15 mouse cellular contexts compared by ENCODE assay signal in genomic region chr11:57127066-57127465, GRCm38 (mm10).
"Had no signal": no experiment of that assay in that cellular context is flagged by ENCODE, and none has a peak within 500 bp of the region (broad histone marks: within the 10 kb centered on the region; RNA-seq: fewer than 3 reads in every experiment).

No protein-coding gene starts in this region.

- H3K27me3 ChIP-seq: neural tube, embryonic 15.5 days had no signal

- H3K36me3 ChIP-seq: limb, embryonic 10.5 days; midbrain, embryonic 10.5 days; neural tube, embryonic 15.5 days had no signal

- H3K4me2 ChIP-seq: neural tube, embryonic 15.5 days had no signal

- DNase-seq: lung, adult 2 months; lung, postnatal 36 days; midbrain, embryonic 14.5 days; right cerebral cortex, adult 18-20 months; right cerebral cortex, postnatal 25 days; thymus, postnatal 36 days had no signal

- H3K9ac ChIP-seq: liver, embryonic 14.5 days; neural tube, embryonic 15.5 days had no signal

- H3K4me1 ChIP-seq: limb, embryonic 10.5 days; neural tube, embryonic 15.5 days had no signal

- H3K4me3 ChIP-seq: limb, embryonic 10.5 days; midbrain, embryonic 10.5 days; myocyte; neural tube, embryonic 15.5 days had no signal

- H3K9me3 ChIP-seq: limb, embryonic 10.5 days; midbrain, embryonic 10.5 days; neural tube, embryonic 15.5 days had no signal

- ATAC-seq: hindbrain, embryonic 16.5 days; inflammation-experienced regulatory T-cells, adult 6 months; intestine, postnatal 0 days; lung, postnatal 0 days had no signal

- H3K27ac ChIP-seq: limb, embryonic 10.5 days; liver, embryonic 14.5 days; midbrain, embryonic 10.5 days; neural tube, embryonic 15.5 days had no signal
